Mouse (Mus musculus) cerebellum, adult 8-10 months (tissue): ENCODE results near the gene Snapc2.
"Not testable (repeated sequence)": the region's sequence is repeated elsewhere in the genome, so short reads cannot be mapped to it uniquely, and the experiment has no call there.

Source experiments
- DNase-seq: peaks from one replicate; pipeline ENCODE4 v3.0.0; 2022

Gene Snapc2

GRCm38 (mm10) chr8:4238434-4239192 is 14.3 kb upstream of the Snapc2 start, which contains the start of the genes Map2k7 and Gm49320:
Gene Map2k7 (plus strand): TSS chr8:4238740.
Gene Gm49320 (plus strand): TSS chr8:4238865.
- peak; percentile 100 for DNase-seq

- DNase-seq, result peak; percentile 19
These were observed 13.5 kb upstream of the Snapc2 start for GRCm38 (mm10) chr8:4239193-4239890.

GRCm38 (mm10) chr8:4245061-4245460 is 7.8 kb upstream of the Snapc2 start:
- no peak for DNase-seq

GRCm38 (mm10) chr8:4245737-4246136 is 7.1 kb upstream of the Snapc2 start:
- DNase-seq, result no peak

GRCm38 (mm10) chr8:4247241-4247640 is 5.6 kb upstream of the Snapc2 start:
- DNase-seq, result no peak

- no peak for DNase-seq
These were observed 4.8 kb upstream of the Snapc2 start, which contains the start of gene Tgfbr3l for GRCm38 (mm10) chr8:4247951-4248540. Gene Tgfbr3l (plus strand): TSS chr8:4248214.

- DNase-seq, result no peak
These were observed 3.7 kb upstream of the Snapc2 start for GRCm38 (mm10) chr8:4249213-4249612.

GRCm38 (mm10) chr8:4250306-4250970 is 2.4 kb upstream of the Snapc2 start:
- peak; percentile 79 for DNase-seq

GRCm38 (mm10) chr8:4252116-4252760 is 642 bp upstream of the Snapc2 start:
- DNase-seq, result no peak

- peak; percentile 75 for DNase-seq
These were observed 1.1 kb downstream of the Snapc2 start for GRCm38 (mm10) chr8:4254001-4254400.

- DNase-seq, result not testable (repeated sequence)
These were observed 2.6 kb downstream of the Snapc2 start for GRCm38 (mm10) chr8:4255471-4255870.

- DNase-seq, result no peak
These were observed 4.0 kb downstream of the Snapc2 start for GRCm38 (mm10) chr8:4256911-4257310.

- DNase-seq, result no peak
These were observed 4.5 kb downstream of the Snapc2 start for GRCm38 (mm10) chr8:4257350-4257749.

GRCm38 (mm10) chr8:4258233-4258632 is 5.4 kb downstream of the Snapc2 start:
- DNase-seq, result peak; percentile 66

GRCm38 (mm10) chr8:4258678-4259077 is 5.8 kb downstream of the Snapc2 start:
- DNase-seq, result no peak

- peak; percentile 62 for DNase-seq
These were observed 6.4 kb downstream of the Snapc2 start, which contains the start of gene Ctxn1 for GRCm38 (mm10) chr8:4259125-4259804. Gene Ctxn1 (minus strand): TSS chr8:4259274.

GRCm38 (mm10) chr8:4259805-4260170 is 6.9 kb downstream of the Snapc2 start:
- no peak for DNase-seq

- DNase-seq, result no peak
These were observed 10.4 kb downstream of the Snapc2 start for GRCm38 (mm10) chr8:4263105-4263791.

GRCm38 (mm10) chr8:4265160-4265914 is 12.5 kb downstream of the Snapc2 start:
- DNase-seq, result no peak

GRCm38 (mm10) chr8:4267627-4268026 is 14.7 kb downstream of the Snapc2 start:
- no peak for DNase-seq

- no peak for DNase-seq
These were observed 16.7 kb downstream of the Snapc2 start for GRCm38 (mm10) chr8:4269609-4270008.
